Mouse (Mus musculus): ENCODE measurements at regions not wholly inside any gene's neighbourhood (a gene's known extent, or its start where the extent isn't known, plus 50 kb on each side); places are given as distances from the start of the nearest gene placed in this dataset.
"Not testable (repeated sequence)": the region's sequence is repeated elsewhere in the genome, so short reads cannot be mapped to it uniquely, and the experiment has no call there.

DNA sequence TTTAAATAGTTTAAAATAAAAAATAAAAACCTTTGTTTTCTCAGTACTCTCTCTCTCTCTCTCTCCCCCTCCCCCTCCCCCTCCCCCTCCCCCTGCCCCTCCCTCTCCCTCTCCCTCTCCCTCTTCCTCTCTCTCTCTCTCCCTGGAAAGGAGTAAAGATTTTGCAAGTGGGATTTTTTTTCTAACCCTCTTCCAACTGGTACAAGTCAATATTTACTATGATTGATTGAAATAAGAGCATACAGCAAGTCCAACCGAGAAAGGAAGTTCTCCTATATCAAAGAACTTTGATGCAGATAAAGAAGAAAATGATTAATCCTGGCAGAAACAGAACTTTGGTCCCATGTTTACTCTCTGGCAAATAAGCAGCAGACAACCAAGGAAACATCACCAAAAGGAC, 89.0 kb upstream of the Reln start:
- 71% methylated on average over 1 of the region's 1 CpGs for whole genome bisulfite sequencing

DNA sequence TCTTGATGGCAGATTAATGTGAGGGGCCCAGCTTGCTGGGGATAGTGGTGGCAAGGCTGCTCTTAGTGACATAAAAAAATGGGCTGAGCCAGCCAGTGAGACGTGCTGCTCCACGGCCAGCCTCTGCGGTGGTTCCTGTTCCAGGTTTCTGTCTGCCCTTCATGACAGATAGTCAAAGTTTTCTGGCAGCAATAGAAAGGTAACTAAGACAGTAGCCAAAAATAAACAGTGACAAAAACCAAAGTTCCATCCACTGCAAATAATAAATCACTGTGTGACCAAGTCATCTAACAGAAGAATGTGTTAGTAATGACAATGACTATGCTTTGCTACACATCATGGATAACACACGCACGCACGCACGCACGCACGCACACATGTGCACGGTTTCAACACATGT, 87.2 kb upstream of the Reln start:
- Histone ChIP-seq H3K27ac (replicated peaks; ENCODE audit: low read depth, low read length) (no peak overlapping the region), H3K36me3 (ENCODE audit: control insufficient read depth, insufficient read depth, low read length) (no peaks in the 10 kb centered on the region), H3K4me1 (ENCODE audit: control insufficient read depth, insufficient read depth, low read length) (no peaks in the 10 kb centered on the region), H3K9ac (ENCODE audit: low read depth, low read length) (no peak overlapping the region), H3K4me3 (ENCODE audit: low read depth, low read length) (no peak overlapping the region), H3K9me3 (ENCODE audit: control insufficient read depth, low read length) (no peaks in the 10 kb centered on the region), H3K4me2 (ENCODE audit: low read depth, low read length) (no peak overlapping the region), H3K27me3 (replicated peaks; ENCODE audit: control insufficient read depth, insufficient read depth, low read length) (no peaks in the 10 kb centered on the region)
- WGBS, result 93% methylated on average over 10 of the region's 10 CpGs
- ATAC-seq (ENCODE audit: low read depth), result no peak
- DNase-seq (ENCODE audit: low spot score), result no peak

More for the DNA sequence above, 89.0 kb upstream of the Reln start:
- H3K27ac ChIP-seq (replicated peaks; ENCODE audit: low read depth, low read length), result no peak overlapping the region
- no peaks in the 10 kb centered on the region for H3K27me3 ChIP-seq (replicated peaks; ENCODE audit: control insufficient read depth, insufficient read depth, low read length)
- H3K4me3 ChIP-seq (ENCODE audit: low read depth, low read length), result no peak overlapping the region
- ATAC-seq (ENCODE audit: low read depth) (no peak), DNase-seq (ENCODE audit: low spot score) (no peak)
- no peak overlapping the region for H3K4me2 ChIP-seq (ENCODE audit: low read depth, low read length)
- no peaks in the 10 kb centered on the region for H3K36me3 ChIP-seq (ENCODE audit: control insufficient read depth, insufficient read depth, low read length)
- no peak overlapping the region for H3K9ac ChIP-seq (ENCODE audit: low read depth, low read length)
- no peaks in the 10 kb centered on the region for H3K4me1 ChIP-seq (ENCODE audit: control insufficient read depth, insufficient read depth, low read length)
- H3K9me3 ChIP-seq (ENCODE audit: control insufficient read depth, low read length), result no peaks in the 10 kb centered on the region

DNA sequence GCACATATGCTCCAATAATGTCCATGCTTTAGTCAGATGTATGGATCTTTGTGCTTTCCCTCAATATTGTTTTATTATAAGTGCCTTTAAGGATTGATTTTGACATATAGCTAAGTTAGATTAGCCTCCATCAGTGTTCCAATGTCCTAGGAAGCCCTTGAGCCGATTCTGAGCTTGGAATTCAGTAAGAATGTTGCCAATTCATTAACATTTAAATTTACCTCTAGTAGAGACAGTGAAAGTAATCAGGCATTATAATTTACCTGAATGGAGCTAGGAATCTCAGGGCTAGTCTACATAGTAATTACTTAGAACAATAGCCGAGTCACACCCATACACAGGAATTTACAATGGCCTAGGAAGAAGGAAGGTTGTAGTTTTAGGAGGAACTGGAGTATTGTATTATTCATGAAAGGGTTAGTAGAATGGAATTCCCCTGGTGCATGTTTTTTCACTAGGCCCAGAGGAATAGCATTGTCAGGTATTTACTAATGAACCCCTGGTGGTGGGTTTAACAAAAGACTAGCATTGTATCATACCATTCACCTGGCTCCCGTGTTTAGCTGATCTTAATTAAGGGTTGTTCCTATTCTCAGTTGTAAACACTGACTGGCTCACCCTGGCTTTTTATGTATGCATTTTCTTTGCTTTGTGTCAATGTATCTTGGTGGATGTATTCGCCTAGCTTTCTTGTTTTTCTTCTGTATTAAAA, 81.4 kb upstream of the Reln start:
- not testable (repeated sequence) for H3K4me3 ChIP-seq (ENCODE audit: low read depth, low read length); DNase-seq (ENCODE audit: low spot score); H3K9me3 ChIP-seq (ENCODE audit: control insufficient read depth, low read length); H3K36me3 ChIP-seq (ENCODE audit: control insufficient read depth, insufficient read depth, low read length); H3K27me3 ChIP-seq (replicated peaks; ENCODE audit: control insufficient read depth, insufficient read depth, low read length); H3K27ac ChIP-seq (replicated peaks; ENCODE audit: low read depth, low read length); H3K4me1 ChIP-seq (ENCODE audit: control insufficient read depth, insufficient read depth, low read length); ATAC-seq (ENCODE audit: low read depth); H3K9ac ChIP-seq (ENCODE audit: low read depth, low read length); H3K4me2 ChIP-seq (ENCODE audit: low read depth, low read length)
- WGBS, result 80% methylated on average over 4 of the region's 4 CpGs

DNA sequence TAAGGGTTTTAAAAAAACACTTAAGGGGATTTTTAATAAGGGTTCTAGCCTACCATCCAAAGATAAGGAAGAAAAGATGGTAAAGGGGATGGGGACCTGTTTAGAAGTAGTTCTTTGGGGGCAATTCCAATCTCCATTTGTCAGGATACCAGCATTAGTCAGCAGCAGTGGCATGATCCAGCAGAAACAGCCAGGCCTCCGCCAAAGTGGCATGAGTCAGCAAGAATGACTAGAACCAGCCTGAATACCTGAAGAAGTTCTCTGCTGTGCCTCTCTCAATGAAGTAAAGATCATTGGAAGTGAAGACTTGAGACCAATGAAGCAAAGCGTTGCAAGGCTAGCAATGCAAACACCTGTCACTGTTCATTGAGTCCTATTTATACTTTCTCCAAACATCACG, 71.5 kb upstream of the Reln start:
- H3K36me3 ChIP-seq (ENCODE audit: control insufficient read depth, insufficient read depth, low read length), result no peaks in the 10 kb centered on the region
- no peak overlapping the region for H3K9ac ChIP-seq (ENCODE audit: low read depth, low read length)
- no peaks in the 10 kb centered on the region for H3K9me3 ChIP-seq (ENCODE audit: control insufficient read depth, low read length)
- H3K4me1 ChIP-seq (ENCODE audit: control insufficient read depth, insufficient read depth, low read length), result no peaks in the 10 kb centered on the region
- no peak overlapping the region for H3K4me3 ChIP-seq (ENCODE audit: low read depth, low read length)
- no peaks in the 10 kb centered on the region for H3K27me3 ChIP-seq (replicated peaks; ENCODE audit: control insufficient read depth, insufficient read depth, low read length)
- 90% methylated on average over 3 of the region's 3 CpGs for WGBS
- no peak for DNase-seq (ENCODE audit: low spot score)
- H3K4me2 ChIP-seq (ENCODE audit: low read depth, low read length), result no peak overlapping the region
- H3K27ac ChIP-seq (replicated peaks; ENCODE audit: low read depth, low read length), result no peak overlapping the region
- ATAC-seq (ENCODE audit: low read depth), result no peak

DNA sequence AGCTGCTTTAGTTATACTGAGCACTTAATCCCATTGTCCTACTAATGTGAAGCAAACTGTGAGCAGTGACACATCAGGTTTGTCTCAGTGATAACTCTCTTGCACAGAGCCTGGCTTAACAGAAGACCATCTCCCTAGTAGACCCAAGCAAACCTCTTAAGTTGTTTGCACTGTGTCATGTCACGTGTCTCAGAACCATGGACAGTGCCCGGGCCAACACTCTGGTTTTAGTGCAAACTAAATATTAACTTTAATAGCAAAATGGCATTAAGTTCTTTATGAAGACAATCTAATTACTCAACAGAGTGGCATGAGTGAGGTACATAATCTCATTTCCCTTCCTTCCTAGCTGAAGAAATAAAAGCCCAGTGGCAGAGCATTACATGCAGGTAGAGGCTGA, 54.6 kb upstream of the Reln start:
- 70% methylated on average over 2 of the region's 2 CpGs for WGBS
- H3K9me3 ChIP-seq (ENCODE audit: control insufficient read depth, low read length), result no peaks in the 10 kb centered on the region
- H3K4me2 ChIP-seq (ENCODE audit: low read depth, low read length), result no peak overlapping the region
- H3K36me3 ChIP-seq (ENCODE audit: control insufficient read depth, insufficient read depth, low read length), result no peaks in the 10 kb centered on the region
- no peak overlapping the region for H3K9ac ChIP-seq (ENCODE audit: low read depth, low read length)
- H3K4me1 ChIP-seq (ENCODE audit: control insufficient read depth, insufficient read depth, low read length), result no peaks in the 10 kb centered on the region
- DNase-seq (ENCODE audit: low spot score) (peak; percentile 27), ATAC-seq (ENCODE audit: low read depth) (no peak)
- H3K4me3 ChIP-seq (ENCODE audit: low read depth, low read length), result no peak overlapping the region
- no peaks in the 10 kb centered on the region for H3K27me3 ChIP-seq (replicated peaks; ENCODE audit: control insufficient read depth, insufficient read depth, low read length)
- H3K27ac ChIP-seq (replicated peaks; ENCODE audit: low read depth, low read length), result no peak overlapping the region

Data from embryonic facial prominence, embryonic 14.5 days (tissue).